Mouse (Mus musculus): ENCODE data around the gene Ugt1a1. TPM values are rescaled to one million over a fixed set of nuclear protein-coding genes. Genes with fewer than 3 reads are reported as not detected.
A peak's percentile ranks its signal among the peaks of the same experiment; 100 is the strongest.

The Ugt1a1 gene
- polyA plus RNA-seq, 2 experiments, result 2.3 to 5.8 TPM

GRCm38 (mm10) chr1:88261706-88262105 lies 49.9 kb downstream of the Ugt1a1 start:
- H3K27ac ChIP-seq (replicated peaks; ENCODE audit: low read depth, low read length), result no peak overlapping the region
- ATAC-seq (ENCODE audit: low FRiP score, low read depth), result no peak
- no peak overlapping the region for H3K4me3 ChIP-seq (replicated peaks; ENCODE audit: low read length)
- TF ChIP-seq POLR2A (IDR thresholded peaks at IDR 0.05; ENCODE audit: borderline replicate concordance, extremely low read depth, insufficient read depth, insufficient read length), result no peak
- peak; percentile 63 for DNase-seq (ENCODE audit: low spot score)
- 84% methylated on average over 7 of the region's 7 CpGs for WGBS
- H3K36me3 ChIP-seq (ENCODE audit: control insufficient read depth, insufficient read depth, low read length), result peaks cover 72% of the 10 kb centered on the region
- H3K27me3 ChIP-seq (ENCODE audit: control insufficient read depth, insufficient read depth, low read length), result no peaks in the 10 kb centered on the region
- H3K9ac ChIP-seq (ENCODE audit: low read depth, low read length, severe bottlenecking), result no peak overlapping the region
- H3K9me3 ChIP-seq (ENCODE audit: control insufficient read depth, low read length), result peaks cover 14% of the 10 kb centered on the region; the same call in 1 of the 2 replicates
- H3K4me1 ChIP-seq (ENCODE audit: control insufficient read depth, insufficient read depth, low read length), result no peaks in the 10 kb centered on the region
- H3K4me2 ChIP-seq (replicated peaks; ENCODE audit: low read depth, low read length, severe bottlenecking), result no peak overlapping the region

GRCm38 (mm10) chr1:88262255-88262654 lies 50.5 kb downstream of the Ugt1a1 start:
- Histone ChIP-seq H3K27ac (replicated peaks; ENCODE audit: low read depth, low read length) (no peak overlapping the region), H3K4me3 (replicated peaks; ENCODE audit: low read length) (no peak overlapping the region), H3K36me3 (ENCODE audit: control insufficient read depth, insufficient read depth, low read length) (peaks cover 77% of the 10 kb centered on the region), H3K4me2 (replicated peaks; ENCODE audit: low read depth, low read length, severe bottlenecking) (no peak overlapping the region), H3K4me1 (ENCODE audit: control insufficient read depth, insufficient read depth, low read length) (no peaks in the 10 kb centered on the region), H3K9me3 (ENCODE audit: control insufficient read depth, low read length) (peaks cover 9% of the 10 kb centered on the region; the same call in 1 of the 2 replicates), H3K27me3 (ENCODE audit: control insufficient read depth, insufficient read depth, low read length) (no peaks in the 10 kb centered on the region), H3K9ac (ENCODE audit: low read depth, low read length, severe bottlenecking) (no peak overlapping the region)
- 79% methylated on average over 4 of the region's 4 CpGs for WGBS
- DNase-seq (ENCODE audit: low spot score), result peak; percentile 95
- ATAC-seq (ENCODE audit: low FRiP score, low read depth), result peak; percentile 7; the same call in 1 of the 2 replicates
- no peak for TF ChIP-seq POLR2A (IDR thresholded peaks at IDR 0.05; ENCODE audit: borderline replicate concordance, extremely low read depth, insufficient read depth, insufficient read length)

GRCm38 (mm10) chr1:88262961-88263360 lies 51.2 kb downstream of the Ugt1a1 start:
- ATAC-seq (ENCODE audit: low FRiP score, low read depth), result no peak
- DNase-seq (ENCODE audit: low spot score), result no peak
- TF ChIP-seq POLR2A (IDR thresholded peaks at IDR 0.05; ENCODE audit: borderline replicate concordance, extremely low read depth, insufficient read depth, insufficient read length), result no peak
- Histone ChIP-seq H3K27me3 (ENCODE audit: control insufficient read depth, insufficient read depth, low read length) (no peaks in the 10 kb centered on the region), H3K9me3 (ENCODE audit: control insufficient read depth, low read length) (0 out of 2 replicates have a peak, but pooled peaks cover 2% of the 10 kb centered on the region), H3K9ac (ENCODE audit: low read depth, low read length, severe bottlenecking) (no peak overlapping the region), H3K27ac (replicated peaks; ENCODE audit: low read depth, low read length) (no peak overlapping the region), H3K4me2 (replicated peaks; ENCODE audit: low read depth, low read length, severe bottlenecking) (no peak overlapping the region), H3K36me3 (ENCODE audit: control insufficient read depth, insufficient read depth, low read length) (peaks cover 84% of the 10 kb centered on the region), H3K4me1 (ENCODE audit: control insufficient read depth, insufficient read depth, low read length) (no peaks in the 10 kb centered on the region), H3K4me3 (replicated peaks; ENCODE audit: low read length) (no peak overlapping the region)
- 73% methylated on average over 6 of the region's 6 CpGs for WGBS

- no peaks in the 10 kb centered on the region for H3K27me3 ChIP-seq (ENCODE audit: control insufficient read depth, insufficient read depth, low read length)
- H3K27ac ChIP-seq (replicated peaks; ENCODE audit: low read depth, low read length), result no peak overlapping the region
- DNase-seq (ENCODE audit: low spot score) (no peak), ATAC-seq (ENCODE audit: low FRiP score, low read depth) (no peak)
- H3K9me3 ChIP-seq (ENCODE audit: control insufficient read depth, low read length), result no peaks in the 10 kb centered on the region
- H3K36me3 ChIP-seq (ENCODE audit: control insufficient read depth, insufficient read depth, low read length), result peaks cover 93% of the 10 kb centered on the region
- H3K4me2 ChIP-seq (replicated peaks; ENCODE audit: low read depth, low read length, severe bottlenecking), result no peak overlapping the region
- no peak for TF ChIP-seq POLR2A (IDR thresholded peaks at IDR 0.05; ENCODE audit: borderline replicate concordance, extremely low read depth, insufficient read depth, insufficient read length)
- H3K4me3 ChIP-seq (replicated peaks; ENCODE audit: low read length), result no peak overlapping the region
- WGBS, result 91% methylated on average over 5 of the region's 5 CpGs
- H3K9ac ChIP-seq (ENCODE audit: low read depth, low read length, severe bottlenecking), result no peak overlapping the region
- H3K4me1 ChIP-seq (ENCODE audit: control insufficient read depth, insufficient read depth, low read length), result no peaks in the 10 kb centered on the region
Observed at GRCm38 (mm10) chr1:88263778-88264177, 52.0 kb downstream of the Ugt1a1 start.

- no peak for ATAC-seq (ENCODE audit: low FRiP score, low read depth)
- H3K4me1 ChIP-seq (ENCODE audit: control insufficient read depth, insufficient read depth, low read length), result no peaks in the 10 kb centered on the region
- 88% methylated on average over 7 of the region's 7 CpGs for WGBS
- H3K4me3 ChIP-seq (replicated peaks; ENCODE audit: low read length), result no peak overlapping the region
- H3K27me3 ChIP-seq (ENCODE audit: control insufficient read depth, insufficient read depth, low read length), result no peaks in the 10 kb centered on the region
- no peak overlapping the region for H3K9ac ChIP-seq (ENCODE audit: low read depth, low read length, severe bottlenecking)
- TF ChIP-seq POLR2A (IDR thresholded peaks at IDR 0.05; ENCODE audit: borderline replicate concordance, extremely low read depth, insufficient read depth, insufficient read length), result no peak
- no peak overlapping the region for H3K27ac ChIP-seq (replicated peaks; ENCODE audit: low read depth, low read length)
- no peak for DNase-seq (ENCODE audit: low spot score)
- peaks cover 98% of the 10 kb centered on the region for H3K36me3 ChIP-seq (ENCODE audit: control insufficient read depth, insufficient read depth, low read length)
- no peak overlapping the region for H3K4me2 ChIP-seq (replicated peaks; ENCODE audit: low read depth, low read length, severe bottlenecking)
- no peaks in the 10 kb centered on the region for H3K9me3 ChIP-seq (ENCODE audit: control insufficient read depth, low read length)
Observed at GRCm38 (mm10) chr1:88264237-88264868, 52.6 kb downstream of the Ugt1a1 start.
